Mouse (Mus musculus) MEL-GATA-1-ER (cell line): Measurements from ENCODE around the gene Olfr282.

Source experiments
- DNase-seq: peaks from one replicate; pipeline ENCODE4 v3.0.0-alpha.2; 2012; ENCODE audit warnings: low read depth; ENCODE audit errors: extremely low read depth

Olfr282 gene

DNA sequence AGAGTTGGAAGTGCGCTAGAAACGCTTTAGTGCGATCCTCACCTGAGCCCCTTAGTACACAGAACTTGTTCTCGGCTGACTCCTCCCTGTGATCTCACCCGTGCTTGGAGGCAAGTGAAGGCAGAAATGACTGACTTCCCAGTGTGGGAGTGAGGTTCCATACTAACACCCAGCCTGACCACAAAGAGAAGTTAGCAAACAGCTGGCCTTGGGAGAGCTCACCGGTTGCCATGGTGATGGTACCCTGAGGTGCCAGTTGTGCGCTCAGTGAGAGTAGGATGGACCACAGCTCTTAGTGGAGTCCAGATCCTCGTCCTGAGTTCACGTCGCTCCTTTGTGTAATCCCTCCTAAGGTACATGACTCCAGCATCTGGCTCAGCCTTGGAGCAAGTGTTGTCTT, 43.9 kb downstream of the Olfr282 start:
- no peak for DNase-seq

DNA sequence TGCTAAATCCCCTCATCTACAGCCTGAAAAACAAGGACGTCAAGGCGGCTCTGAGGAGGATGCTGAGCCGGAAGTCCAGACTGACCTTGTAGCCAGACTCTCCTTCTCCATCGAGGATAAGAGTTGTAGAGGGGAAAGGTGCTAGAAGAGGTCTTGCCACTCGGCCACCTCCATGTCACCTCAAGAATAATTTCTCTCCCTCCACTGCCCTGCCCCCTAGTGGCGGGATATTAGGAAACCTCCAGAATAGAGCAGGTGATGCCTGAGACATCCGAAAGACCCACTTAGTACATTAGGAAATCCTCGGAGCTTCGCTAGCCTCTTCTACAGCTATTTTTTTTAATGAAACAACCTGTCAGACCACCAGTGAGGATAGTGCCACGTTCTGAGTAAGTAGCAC, 44.4 kb downstream of the Olfr282 start:
- DNase-seq, result peak; percentile 42

DNA sequence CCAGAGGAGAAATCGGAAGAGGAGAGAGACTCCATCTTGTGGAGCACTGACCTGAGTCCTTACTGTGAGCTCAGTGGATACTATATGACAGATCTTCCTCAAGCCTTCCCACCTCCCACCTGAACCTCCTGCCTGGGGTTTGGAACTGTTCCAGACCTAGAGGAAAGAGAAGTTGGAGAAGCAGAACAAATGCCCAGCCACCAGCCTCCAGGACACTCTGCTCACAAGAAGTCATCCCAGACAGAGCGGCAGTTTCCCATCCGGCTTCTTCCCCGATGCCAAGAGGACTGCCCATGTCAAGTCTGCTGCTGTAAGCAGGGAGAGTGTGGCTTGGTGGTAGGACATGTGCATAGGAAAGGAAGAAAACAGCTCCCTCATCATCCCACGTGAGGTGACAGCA, 45.3 kb downstream of the Olfr282 start:
- no peak for DNase-seq

DNA sequence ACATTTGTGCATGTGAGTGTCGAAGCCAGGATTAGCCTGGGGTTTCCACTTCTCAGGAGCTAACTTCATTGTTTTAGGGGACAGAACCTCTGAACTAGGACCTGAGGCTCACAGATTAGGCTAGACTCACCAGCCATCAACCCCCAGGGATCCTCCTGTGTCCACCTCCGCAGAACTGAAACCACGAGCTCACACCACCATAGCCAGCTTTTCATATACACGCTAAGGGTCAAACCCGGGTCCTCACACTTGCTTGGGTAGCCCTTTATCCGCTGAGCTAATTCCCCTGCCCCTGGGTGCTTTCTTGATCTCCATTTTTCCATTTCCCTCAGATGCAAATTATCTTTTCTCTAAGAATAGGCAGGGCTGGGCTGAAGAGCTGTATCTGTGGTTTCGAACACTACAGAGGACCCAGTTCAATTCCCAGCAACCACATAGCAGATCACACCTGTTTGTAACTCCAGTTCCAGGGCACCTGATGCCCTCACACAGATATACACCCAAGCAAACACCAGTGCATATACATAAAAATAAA, 48.6 kb downstream of the Olfr282 start:
- DNase-seq, result no peak

DNA sequence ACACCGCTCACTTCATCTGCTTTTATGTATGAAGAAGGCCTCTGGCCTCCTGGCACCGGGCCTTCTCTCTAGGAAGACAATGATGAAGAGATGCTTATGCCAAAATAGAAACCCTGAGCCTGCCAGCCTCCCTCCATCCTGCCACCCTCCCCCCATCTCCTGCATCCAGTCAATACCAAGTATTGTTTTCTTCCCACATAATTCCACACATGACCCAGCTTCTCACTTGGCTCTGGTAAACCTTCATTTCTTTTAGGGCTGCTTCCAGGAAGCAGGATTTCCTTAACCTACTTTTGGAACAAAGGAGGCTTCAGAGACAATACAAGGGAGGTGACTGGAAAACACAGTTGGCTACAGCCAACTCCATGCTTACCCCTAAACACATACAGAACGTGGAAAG, 51.7 kb downstream of the Olfr282 start, which contains the start of gene Lalba:
Gene Lalba, minus strand, starts transcription at position 21 of the 400 bp plus-strand sequence.
- DNase-seq, result no peak

DNA sequence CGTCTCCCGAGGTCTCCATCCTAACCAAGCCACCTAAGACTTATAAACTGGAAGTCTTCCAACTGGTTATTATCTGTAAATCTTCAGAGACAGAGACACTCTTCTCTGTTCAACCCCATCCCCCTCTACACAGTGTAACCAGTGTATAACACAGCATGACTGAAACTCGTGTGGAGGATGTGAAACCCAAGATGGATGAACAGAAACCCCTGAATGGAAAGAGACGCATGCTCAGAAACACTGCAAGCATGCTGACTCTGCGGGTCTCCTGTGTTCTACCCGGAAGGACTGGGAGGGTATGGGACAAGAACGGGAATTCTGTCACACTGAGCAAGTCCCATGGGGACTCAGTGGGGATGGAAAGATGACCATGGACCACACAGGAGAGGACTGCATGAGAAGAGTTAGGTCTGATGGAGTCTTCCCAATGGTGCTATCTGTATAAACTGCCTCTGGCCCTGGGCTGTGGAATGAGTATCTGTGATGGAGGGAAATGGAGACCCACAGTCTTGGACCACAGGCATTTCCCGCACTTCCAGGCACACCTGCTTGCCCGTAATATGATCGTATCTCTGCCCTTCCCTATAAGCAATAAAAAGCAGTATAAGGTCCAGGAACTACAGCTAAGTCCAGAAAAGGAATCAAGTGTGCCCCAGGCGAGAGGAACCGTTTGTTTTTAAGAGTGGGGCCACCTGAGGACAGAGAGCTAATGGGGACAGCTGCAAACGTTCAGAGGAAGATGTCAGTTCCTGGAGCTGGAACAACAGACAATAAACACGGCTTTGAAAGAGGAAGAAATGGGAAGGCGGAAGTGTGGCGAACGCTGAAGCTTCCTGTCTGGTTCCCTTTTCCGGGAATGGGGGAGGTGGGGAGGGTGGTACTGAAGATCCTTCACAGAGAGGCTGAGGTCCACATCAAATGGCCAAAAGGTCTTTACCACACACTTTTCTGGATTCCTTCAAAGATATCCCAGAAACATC, 53.2 kb downstream of the Olfr282 start:
- DNase-seq, result peak; percentile 58

DNA sequence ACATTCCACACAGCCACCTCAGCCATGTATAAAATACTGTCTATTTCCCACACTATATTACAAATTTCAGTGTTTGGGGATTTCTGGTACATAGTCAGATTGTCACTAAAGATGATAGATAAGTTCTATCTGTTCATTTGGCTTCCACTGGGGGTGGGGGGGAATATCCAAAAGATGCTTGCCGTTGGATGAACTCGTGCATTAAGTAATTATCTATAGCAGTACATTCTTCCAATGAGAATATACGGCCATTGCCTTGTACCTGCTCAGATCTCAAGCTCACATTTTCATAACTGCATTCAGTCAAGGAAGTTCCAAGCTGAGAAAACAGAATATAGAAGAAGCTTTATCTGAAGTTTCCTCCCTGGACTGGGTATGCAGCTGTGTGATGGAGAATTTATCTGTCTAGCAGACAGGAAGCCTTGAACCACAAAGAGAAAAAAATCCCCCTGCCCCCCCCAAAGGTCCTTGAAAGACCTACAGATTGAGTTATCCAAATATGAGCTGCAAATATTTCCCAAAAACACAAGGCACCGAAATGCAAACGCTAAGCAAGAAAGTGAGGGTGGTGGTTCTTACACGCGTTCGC, 55.5 kb downstream of the Olfr282 start:
- DNase-seq, result peak; percentile 85
